Mouse (Mus musculus) adrenal gland, postnatal 10 days (tissue): ENCODE data around the gene Rnf38. TPM values are rescaled to one million over a fixed set of nuclear protein-coding genes. Genes with fewer than 3 reads are reported as not detected.

ENCODE experiments used
- microRNA-seq: library from miRNA; unstranded; fragments of <30 nt; microRNA quantifications from one replicate; pipeline ENCODE4 v1.2.0, GENCODE M21; 2021
- total RNA-seq, 2 experiments: library from RNA; stranded (reverse); gene quantifications; 2 replicates each; pipeline ENCODE4 v1.2.3; 2021

Gene Rnf38
- total RNA-seq, 2 experiments from 2014 or later = 33.0 to 49.2 TPM

Small RNA genes lying within 50 kb of the gene (microRNA-seq; reads per million reads assigned to microRNA genes)
- gene Mir5106 = not detected

Other genes with a start within 250 kb of the Rnf38 start
- 100 to 1,000 TPM; 156 to 174 TPM for gene Clta, start 229.3 kb downstream of the Rnf38 start, total RNA-seq
- 10 to 100 TPM; 37.1 to 68.5 TPM for gene Gne, start 149.6 kb downstream of the Rnf38 start, total RNA-seq
- gene Melk, start 67.1 kb upstream of the Rnf38 start, total RNA-seq = 1 to 10 TPM; 6.6 to 6.9 TPM